Mouse (Mus musculus): ENCODE data around the gene Pou3f3.

- no peak for TF ChIP-seq GATA1 (IDR thresholded peaks at IDR 0.05; ENCODE audit: borderline replicate concordance, low read length)
- no peak for TF ChIP-seq FLI1 (IDR thresholded peaks at IDR 0.05; ENCODE audit: low read length)
Observed at GRCm38 (mm10) chr1:42686194-42687131, 9.1 kb upstream of the Pou3f3 start.

Measured in megakaryocyte, embryonic 14.5 days (primary cell).